Mouse (Mus musculus): Measurements from ENCODE around the gene Acr.
A peak's percentile ranks its signal among the peaks of the same experiment; 100 is the strongest.

Acr gene

DNA sequence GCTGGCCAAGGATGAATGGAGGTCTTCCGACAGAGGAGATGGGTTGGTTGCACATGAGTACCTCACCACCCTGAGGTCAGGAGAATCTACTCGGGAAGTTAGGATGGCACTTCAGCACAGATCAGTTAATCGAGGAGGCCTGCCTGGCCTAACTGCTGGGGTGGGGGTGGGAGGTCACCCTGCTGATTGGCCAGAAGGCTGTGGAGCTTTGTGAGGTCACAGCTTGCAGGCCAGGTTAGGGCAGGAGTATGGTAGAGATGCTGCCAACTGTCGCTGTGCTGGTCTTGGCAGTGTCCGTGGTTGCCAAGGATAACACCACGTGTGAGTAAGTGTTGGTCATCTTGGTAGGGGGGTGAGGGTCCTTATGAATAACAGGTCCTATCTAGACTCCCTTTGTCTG is at the start of gene Acr:
Acr (plus strand) TSS at position 213 of the 400 bp plus-strand sequence.
- DNase-seq = no peak

- DNase-seq = no peak
These were observed 46.2 kb upstream of the Acr start for GRCm38 (mm10) chr15:89521951-89522350.

GRCm38 (mm10) chr15:89522566-89523282 is 45.4 kb upstream of the Acr start:
- DNase-seq = no peak

GRCm38 (mm10) chr15:89523283-89523832 is 44.8 kb upstream of the Acr start:
- no peak for DNase-seq

DNA sequence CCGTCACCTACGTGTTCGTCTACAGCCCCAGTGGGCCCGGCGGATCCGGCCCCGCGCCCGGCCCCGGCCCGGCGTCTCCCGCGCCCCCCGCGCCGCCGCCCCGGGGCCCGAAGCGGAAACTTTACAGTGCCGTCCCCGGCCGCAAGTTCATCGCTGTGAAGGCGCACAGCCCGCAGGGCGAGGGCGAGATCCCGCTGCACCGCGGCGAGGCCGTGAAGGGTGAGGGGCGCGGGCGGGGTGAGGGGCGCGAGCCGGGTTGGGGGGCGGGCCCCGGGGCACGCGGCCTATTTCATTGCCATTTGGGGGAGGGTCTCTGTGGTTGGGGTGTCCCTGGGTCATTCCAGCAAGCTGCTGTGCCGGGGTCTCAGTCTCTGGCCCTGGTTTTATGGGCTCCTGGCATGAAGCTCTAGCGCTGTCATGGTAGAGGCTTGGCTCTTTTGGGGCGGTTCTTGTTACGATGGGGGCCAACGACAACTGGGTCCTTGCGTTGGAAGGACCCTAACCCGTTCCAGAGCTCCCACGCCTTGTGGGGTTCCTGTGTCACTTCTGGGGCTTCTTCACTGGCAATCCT is 44.0 kb upstream of the Acr start:
- no peak for DNase-seq

DNA sequence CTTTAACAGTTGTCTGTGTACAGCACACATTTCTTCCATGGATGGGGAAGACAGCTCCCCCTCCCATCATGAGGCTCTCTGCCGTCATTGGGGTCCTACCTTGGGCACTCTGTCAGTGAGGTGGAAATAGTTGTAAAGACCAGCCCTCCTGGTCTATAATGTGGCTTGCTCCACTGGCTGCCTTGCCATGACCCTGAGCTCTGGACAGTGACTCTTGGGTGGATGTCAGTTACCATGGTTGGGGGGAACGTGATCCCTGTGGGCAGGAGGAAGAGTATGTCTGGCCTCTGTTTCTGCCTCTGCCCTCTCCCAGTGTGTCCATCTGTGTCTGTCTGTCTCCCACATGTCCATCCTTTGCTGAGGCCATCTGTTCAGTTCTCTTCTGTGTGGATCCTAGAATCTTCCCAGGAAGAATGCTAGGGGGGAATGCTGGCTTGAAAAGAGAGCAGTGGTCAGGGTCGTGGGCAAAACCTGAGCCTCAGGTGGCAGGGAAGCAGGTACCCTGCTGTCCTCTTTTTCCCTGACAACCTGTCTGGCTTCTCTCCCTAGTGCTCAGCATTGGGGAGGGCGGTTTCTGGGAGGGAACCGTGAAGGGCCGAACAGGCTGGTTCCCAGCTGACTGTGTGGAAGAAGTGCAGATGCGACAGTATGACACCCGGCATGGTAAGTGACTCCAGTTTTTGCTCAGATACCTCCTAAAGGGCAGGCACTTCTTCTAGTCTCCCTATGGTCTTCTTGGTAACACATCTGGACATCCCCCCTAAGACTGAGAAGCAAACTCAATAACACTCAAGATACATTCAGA is 43.3 kb upstream of the Acr start:
- no peak for DNase-seq

DNA sequence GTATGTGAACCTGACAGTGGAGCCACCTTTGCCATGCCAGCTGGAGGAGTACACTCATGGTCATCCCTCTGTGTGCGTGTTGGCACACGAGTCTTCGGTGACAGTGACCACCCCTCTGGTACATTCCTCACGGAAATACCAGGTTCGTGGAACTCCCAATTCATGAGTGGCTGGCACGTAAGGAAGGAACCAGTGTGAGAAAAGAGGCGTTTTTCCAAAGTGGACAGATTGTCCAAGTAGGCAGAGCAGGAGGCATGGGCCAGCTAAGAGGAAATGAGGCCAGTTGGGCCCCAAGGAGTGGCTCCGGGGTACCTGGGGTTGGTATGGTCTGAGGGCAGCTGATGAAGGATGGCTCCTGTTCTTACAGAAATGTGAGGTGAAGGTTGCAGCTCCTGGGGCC is 42.7 kb upstream of the Acr start:
- no peak for DNase-seq

GRCm38 (mm10) chr15:89525896-89526295 is 42.2 kb upstream of the Acr start:
- DNase-seq = no peak

DNA sequence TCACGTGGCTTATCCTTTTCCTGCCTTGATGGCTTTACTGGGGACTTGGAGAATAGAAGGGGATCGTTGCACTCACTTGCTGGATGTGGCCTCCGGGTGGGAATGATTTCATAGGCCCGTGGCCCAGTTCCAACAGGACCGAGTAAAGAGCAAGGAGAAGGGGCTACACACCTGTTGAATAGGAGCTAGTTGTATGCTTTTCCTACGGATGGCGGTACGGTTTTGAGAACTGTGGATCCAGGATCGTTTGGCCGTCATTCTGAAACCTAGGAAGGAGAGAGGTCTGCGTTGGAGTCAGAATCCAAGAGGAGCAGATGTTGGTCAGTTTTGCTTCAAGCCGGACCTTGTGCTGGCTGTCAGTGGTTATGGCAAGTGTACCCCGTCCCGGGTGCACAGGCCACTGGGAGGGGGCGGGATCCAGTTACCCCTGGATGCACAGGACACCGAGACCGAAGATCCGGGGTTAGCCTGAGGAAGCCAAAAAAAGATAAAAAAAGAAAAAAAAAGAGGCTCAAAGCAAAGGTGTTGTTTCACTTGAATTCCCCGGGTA is 41.3 kb upstream of the Acr start:
- no peak for DNase-seq

DNA sequence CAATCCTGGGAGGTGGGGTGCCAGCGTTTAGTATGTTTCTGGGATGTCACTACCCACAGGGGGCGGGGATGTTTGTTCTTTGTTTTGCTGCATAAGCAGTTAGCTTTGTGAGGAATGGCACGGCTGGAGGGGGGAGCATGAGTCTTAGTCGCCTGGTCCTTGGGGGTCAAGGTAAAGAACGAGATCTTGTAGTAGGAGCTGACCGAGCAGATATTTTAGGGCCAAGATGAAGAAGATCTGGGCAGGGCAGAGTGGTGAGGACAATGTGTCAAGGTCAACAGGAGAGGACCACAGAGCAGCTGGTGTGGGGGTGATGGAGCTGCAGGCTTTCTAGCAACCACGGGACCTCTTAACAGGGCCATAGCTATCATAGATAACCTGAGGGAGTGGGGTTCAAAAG is 40.7 kb upstream of the Acr start:
- DNase-seq = no peak

DNA sequence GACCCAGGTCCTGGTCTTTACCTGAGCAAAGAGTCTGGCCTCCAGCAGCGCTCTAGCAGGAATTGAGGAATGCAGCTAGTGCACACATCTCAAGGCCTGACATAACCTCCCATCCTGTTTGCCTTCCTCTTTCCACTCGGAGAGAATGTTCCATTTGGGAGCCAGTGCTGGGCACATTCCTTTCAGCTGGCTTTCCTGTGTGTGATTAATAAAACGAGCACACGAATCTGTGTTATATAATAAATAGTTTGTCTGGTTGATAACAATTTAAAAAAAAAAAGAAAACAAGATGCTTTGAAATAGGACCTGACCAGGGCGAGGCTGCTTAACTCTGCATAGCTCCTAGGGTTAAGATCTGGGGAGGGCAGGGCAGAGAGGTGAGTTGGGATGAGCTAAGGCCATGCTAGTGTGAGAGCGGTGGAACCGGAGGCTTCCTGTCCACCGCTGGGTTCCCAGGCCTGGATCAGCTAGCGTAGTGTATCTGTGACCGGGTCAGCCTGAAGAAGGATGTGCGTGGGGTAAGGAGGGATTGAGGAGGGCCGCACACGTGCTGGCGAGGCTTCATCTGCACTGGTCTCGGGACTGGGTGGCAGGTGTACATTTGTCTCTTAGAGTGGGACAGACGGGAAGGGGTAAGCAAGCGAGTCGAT is 39.8 kb upstream of the Acr start:
- DNase-seq = no peak

DNA sequence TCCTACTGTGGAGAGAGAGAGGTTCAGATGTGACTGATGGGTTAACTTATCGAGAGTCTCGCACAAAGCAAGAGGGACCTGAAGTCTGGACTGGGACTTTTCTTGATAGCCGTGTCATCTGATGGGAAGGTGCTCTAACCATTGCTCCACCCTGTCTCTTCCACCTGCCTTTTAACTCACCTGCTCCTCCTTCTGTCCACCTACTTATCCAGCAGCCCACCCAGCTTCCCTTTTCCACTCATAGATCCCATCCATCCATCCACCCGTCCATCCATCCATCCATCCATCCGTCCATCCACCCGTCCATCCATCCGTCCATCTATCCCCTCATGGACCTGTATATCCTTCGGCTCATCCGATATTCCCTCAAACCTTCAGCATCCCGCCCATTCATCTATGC is 39.2 kb upstream of the Acr start:
- DNase-seq = no peak

DNA sequence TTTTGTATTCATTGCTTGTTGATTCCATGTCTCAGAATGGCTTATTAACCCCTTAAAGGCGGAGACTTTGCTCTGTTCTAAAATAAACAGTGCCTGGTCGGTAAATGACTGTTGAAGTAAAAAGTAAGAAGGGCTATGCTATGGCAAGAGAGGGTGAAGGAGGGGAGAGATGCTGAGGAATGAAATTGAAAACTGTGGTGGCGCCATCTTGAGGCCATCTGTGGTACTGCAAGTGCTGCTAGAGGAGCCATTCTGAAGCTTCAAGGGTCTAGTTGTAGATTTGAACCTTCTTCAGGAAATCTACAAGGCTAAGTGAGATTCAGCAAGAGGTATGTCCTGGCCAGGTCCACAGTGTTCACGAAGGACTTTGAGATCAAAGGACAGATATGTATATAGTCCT is 37.8 kb upstream of the Acr start:
- peak; percentile 57 to 58 for DNase-seq

- no peak for DNase-seq
These were observed 36.7 kb upstream of the Acr start for GRCm38 (mm10) chr15:89531399-89531798.

GRCm38 (mm10) chr15:89532026-89532923 is 35.9 kb upstream of the Acr start:
- no peak for DNase-seq

GRCm38 (mm10) chr15:89532924-89533842 is 34.9 kb upstream of the Acr start:
- DNase-seq = no peak

GRCm38 (mm10) chr15:89533843-89534207 is 34.3 kb upstream of the Acr start:
- DNase-seq = no peak

DNA sequence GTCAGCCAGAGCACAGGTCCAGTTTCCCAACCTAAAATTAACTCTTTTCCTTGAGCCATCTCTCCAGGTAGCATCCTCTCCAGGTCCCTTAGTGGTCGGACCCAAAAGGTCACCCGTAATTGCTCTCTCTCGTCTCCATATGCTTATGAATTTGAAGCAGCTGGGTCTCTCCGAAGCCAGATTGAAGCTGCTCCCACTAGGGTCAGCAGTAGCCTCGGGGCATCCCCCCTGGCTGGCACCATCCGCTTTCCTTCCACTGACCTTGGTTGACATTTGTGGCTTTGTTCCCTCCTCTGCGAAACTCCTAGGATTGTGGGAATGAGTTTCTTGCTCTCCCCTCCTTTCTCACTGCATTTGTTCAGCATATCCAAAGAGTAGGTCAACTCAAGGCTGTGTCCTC is 24.0 kb upstream of the Acr start:
- no peak for DNase-seq

GRCm38 (mm10) chr15:89547321-89547720 is 20.8 kb upstream of the Acr start:
- no peak for DNase-seq

GRCm38 (mm10) chr15:89547824-89548601 is 20.1 kb upstream of the Acr start:
- DNase-seq = no peak
